In the genomic region with DNA sequence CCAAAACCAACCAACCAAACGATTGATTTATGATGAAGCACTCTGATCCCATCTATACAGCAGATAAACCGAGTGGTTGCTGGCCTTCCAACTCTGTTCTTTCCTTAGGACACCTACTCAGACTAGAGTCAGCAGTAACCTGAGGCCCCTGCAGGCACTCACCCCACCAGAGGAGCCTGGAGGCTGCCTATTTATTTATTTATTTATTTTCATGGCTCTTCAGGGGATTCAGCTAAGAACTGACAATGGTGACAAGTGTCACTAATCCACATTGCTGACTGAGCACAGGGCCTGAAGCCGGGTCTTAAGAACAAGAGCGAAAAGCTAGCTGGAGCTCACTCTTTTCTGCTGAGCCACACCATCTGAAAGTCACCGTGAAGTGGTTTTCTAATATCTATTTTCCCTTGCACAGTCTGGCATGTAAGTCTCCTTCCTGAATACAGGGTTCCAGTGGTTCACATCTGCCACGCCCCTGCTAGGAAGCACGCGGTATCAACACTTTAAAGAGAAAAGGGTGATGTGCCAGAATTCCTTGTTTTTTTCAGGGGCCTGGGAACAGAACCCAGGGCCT, we compare ENCODE assay signal across 11 mouse cellular contexts. TPM values are rescaled to one million over a fixed set of nuclear protein-coding genes. Genes with fewer than 3 reads are reported as not detected.
A peak's percentile ranks its signal among the peaks of the same experiment; 100 is the strongest.
DNase-seq lines count a peak whose midpoint lies in the region; ATAC-seq and TF ChIP-seq lines count a peak whose summit lies in the region.
"Had no signal": no experiment of that assay in that cellular context is flagged by ENCODE, and none has a peak within 500 bp of the region (broad histone marks: within the 10 kb centered on the region; RNA-seq: fewer than 3 reads in every experiment).

No protein-coding gene starts in this region.

- H3K36me3 ChIP-seq in stomach, embryonic 14.5 days (ENCODE audit: control insufficient read depth, insufficient read depth, low read length) = no peaks in the 10 kb centered on the region; the same call in 1 of the 2 replicates
- no peaks in the 10 kb centered on the region for H3K36me3 ChIP-seq in stomach, postnatal 0 days (ENCODE audit: control insufficient read depth, insufficient read depth, low read length)
- H3K36me3 ChIP-seq in embryonic facial prominence, embryonic 14.5 days (ENCODE audit: control insufficient read depth, insufficient read depth, low read length) = no peaks in the 10 kb centered on the region
- H3K36me3 ChIP-seq in hindbrain, embryonic 16.5 days (ENCODE audit: control insufficient read depth, insufficient read depth, low read length) = no peaks in the 10 kb centered on the region
- H3K36me3 ChIP-seq in neural tube, embryonic 13.5 days = peaks cover 11% of the 10 kb centered on the region; the same call in 1 of the 2 replicates

- H3K4me1 ChIP-seq in stomach, embryonic 14.5 days (ENCODE audit: control insufficient read depth, insufficient read depth, low read length) = peaks cover 22% of the 10 kb centered on the region
- H3K4me1 ChIP-seq in stomach, postnatal 0 days (replicated peaks; ENCODE audit: control insufficient read depth, insufficient read depth) = peaks cover 4% of the 10 kb centered on the region; the same call in 1 of the 2 replicates
- H3K4me1 ChIP-seq in embryonic facial prominence, embryonic 14.5 days (ENCODE audit: control insufficient read depth, insufficient read depth, low read length) = peaks cover 13% of the 10 kb centered on the region
- H3K4me1 ChIP-seq in hindbrain, embryonic 16.5 days (ENCODE audit: control insufficient read depth, insufficient read depth, low read depth, low read length) = peaks cover 13% of the 10 kb centered on the region
- peaks cover 39% of the 10 kb centered on the region for H3K4me1 ChIP-seq in neural tube, embryonic 13.5 days (replicated peaks)

- peak overlapping the region; percentile 23; the same call in 1 of the 2 replicates for H3K27ac ChIP-seq in stomach, embryonic 14.5 days (ENCODE audit: low read length)
- H3K27ac ChIP-seq in stomach, postnatal 0 days (replicated peaks) = no peak overlapping the region
- peak overlapping the region; percentile 29; the same call in 1 of the 2 replicates for H3K27ac ChIP-seq in embryonic facial prominence, embryonic 14.5 days (replicated peaks; ENCODE audit: low read depth, low read length)
- peak overlapping the region; percentile 63 for H3K27ac ChIP-seq in hindbrain, embryonic 16.5 days (ENCODE audit: low read depth, low read length)
- peak overlapping the region; percentile 93 for H3K27ac ChIP-seq in neural tube, embryonic 13.5 days (replicated peaks)

- H3K4me2 ChIP-seq in stomach, embryonic 14.5 days (replicated peaks; ENCODE audit: low read depth, low read length) = no peak overlapping the region
- no peak overlapping the region for H3K4me2 ChIP-seq in stomach, postnatal 0 days (replicated peaks; ENCODE audit: low read depth)
- H3K4me2 ChIP-seq in embryonic facial prominence, embryonic 14.5 days (ENCODE audit: low read depth, low read length) = no peak overlapping the region
- peak overlapping the region; percentile 22 for H3K4me2 ChIP-seq in hindbrain, embryonic 16.5 days (ENCODE audit: low read length)
- H3K4me2 ChIP-seq in neural tube, embryonic 13.5 days = peak overlapping the region; percentile 67

- no peak for ATAC-seq in stomach, embryonic 14.5 days (ENCODE audit: insufficient number of reproducible peaks, insufficient read depth, low FRiP score, low read depth)
- no peak for ATAC-seq in stomach, postnatal 0 days (ENCODE audit: low FRiP score, low TSS enrichment)
- ATAC-seq in embryonic facial prominence, embryonic 14.5 days (ENCODE audit: low read depth) = no peak
- no peak for ATAC-seq in hindbrain, embryonic 16.5 days
- ATAC-seq in neural tube, embryonic 13.5 days (ENCODE audit: low read depth) = no peak

- no peak for DNase-seq in stomach, postnatal 0 days (ENCODE audit: low spot score)
- DNase-seq in embryonic facial prominence, embryonic 14.5 days (ENCODE audit: low spot score) = no peak
- no peak for DNase-seq in frontal cortex, postnatal 36 days (ENCODE audit: low spot score in 2 of 2)
- DNase-seq in left cerebral cortex, adult 9 months (ENCODE audit: low spot score in 2 of 2) = no peak
- no peak for DNase-seq in layer of hippocampus, adult 8-10 months (ENCODE audit: low spot score in 2 of 2)
- DNase-seq: adrenal gland, postnatal 36 days; cerebellum, postnatal 14 days had no signal

- TF ChIP-seq EP300 in stomach, postnatal 0 days (optimal IDR thresholded peaks at IDR 0.05) = no peak

- no peak overlapping the region for H3K9ac ChIP-seq in stomach, embryonic 14.5 days (replicated peaks; ENCODE audit: low read depth, low read length)
- no peak overlapping the region for H3K9ac ChIP-seq in stomach, postnatal 0 days (ENCODE audit: low read length)
- no peak overlapping the region for H3K9ac ChIP-seq in embryonic facial prominence, embryonic 14.5 days (ENCODE audit: low read depth, low read length)
- no peak overlapping the region for H3K9ac ChIP-seq in hindbrain, embryonic 16.5 days (ENCODE audit: low read depth, low read length)
- peak overlapping the region; percentile 100; the same call in 1 of the 2 replicates for H3K9ac ChIP-seq in neural tube, embryonic 13.5 days

- no peak overlapping the region for H3K4me3 ChIP-seq in stomach, embryonic 14.5 days (ENCODE audit: low read depth, low read length)
- H3K4me3 ChIP-seq in stomach, postnatal 0 days (ENCODE audit: low read depth, low read length) = no peak overlapping the region
- H3K4me3 ChIP-seq in embryonic facial prominence, embryonic 14.5 days (ENCODE audit: low read depth, low read length) = no peak overlapping the region
- H3K4me3 ChIP-seq in hindbrain, embryonic 16.5 days (ENCODE audit: low read length) = no peak overlapping the region
- H3K4me3 ChIP-seq in neural tube, embryonic 13.5 days = no peak overlapping the region

- 47% methylated on average over 8 of the region's 8 CpGs for WGBS in stomach, embryonic 14.5 days
- WGBS in stomach, postnatal 0 days = 58% methylated on average over 8 of the region's 8 CpGs
- WGBS in embryonic facial prominence, embryonic 14.5 days = 37% methylated on average over 8 of the region's 8 CpGs
- WGBS in hindbrain, embryonic 16.5 days = 45% methylated on average over 8 of the region's 8 CpGs
- WGBS in neural tube, embryonic 13.5 days = 43% methylated on average over 8 of the region's 8 CpGs

- TF ChIP-seq CTCF in stomach, postnatal 0 days (IDR thresholded peaks at IDR 0.05; ENCODE audit: low read depth) = no peak

- H3K9me3 ChIP-seq in stomach, embryonic 14.5 days (ENCODE audit: control insufficient read depth, low read depth, low read length) = no peaks in the 10 kb centered on the region
- H3K9me3 ChIP-seq in stomach, postnatal 0 days (ENCODE audit: control insufficient read depth, low read length) = no peaks in the 10 kb centered on the region
- H3K9me3 ChIP-seq in embryonic facial prominence, embryonic 14.5 days (ENCODE audit: control insufficient read depth, low read length) = no peaks in the 10 kb centered on the region; the same call in 1 of the 2 replicates
- H3K9me3 ChIP-seq in hindbrain, embryonic 16.5 days (ENCODE audit: control insufficient read depth, low read length) = no peaks in the 10 kb centered on the region
- H3K9me3 ChIP-seq in neural tube, embryonic 13.5 days = no peaks in the 10 kb centered on the region

- H3K27me3 ChIP-seq in stomach, embryonic 14.5 days (ENCODE audit: control insufficient read depth, insufficient read depth, low read length) = no peaks in the 10 kb centered on the region
- no peaks in the 10 kb centered on the region for H3K27me3 ChIP-seq in stomach, postnatal 0 days (ENCODE audit: control insufficient read depth, insufficient read depth, low read length)
- H3K27me3 ChIP-seq in embryonic facial prominence, embryonic 14.5 days (replicated peaks; ENCODE audit: control insufficient read depth, insufficient read depth, low read length) = no peaks in the 10 kb centered on the region
- H3K27me3 ChIP-seq in hindbrain, embryonic 16.5 days (replicated peaks; ENCODE audit: control insufficient read depth, insufficient read depth, low read length) = no peaks in the 10 kb centered on the region
- H3K27me3 ChIP-seq in neural tube, embryonic 13.5 days = no peaks in the 10 kb centered on the region

RNA-seq across cellular contexts. Expression of a gene that starts 6.9 kb away (rescaled TPM):
- 64.5 and 86.3 TPM in 2 replicates for polyA plus RNA-seq in stomach, embryonic 14.5 days (2014; fragmentation: Nextera tagmentation; extraction: Ambion mirVana)
- polyA plus RNA-seq in stomach, postnatal 0 days (2015; fragmentation: Nextera tagmentation; extraction: Ambion mirVana) = 23.1 and 23.8 TPM in 2 replicates
- 62.7 and 67.5 TPM in 2 replicates for polyA plus RNA-seq in embryonic facial prominence, embryonic 14.5 days (2014; fragmentation: Nextera tagmentation; extraction: Ambion mirVana)
- 65.4 and 105 TPM in 2 replicates for polyA plus RNA-seq in hindbrain, embryonic 16.5 days (2015; fragmentation: Nextera tagmentation; extraction: Ambion mirVana)
- 161 and 183 TPM in 2 replicates for polyA plus RNA-seq in neural tube, embryonic 13.5 days (2015; fragmentation: Nextera tagmentation; extraction: Ambion mirVana)
- total RNA-seq in layer of hippocampus, adult 8-10 months (2022) = 10 to 100 TPM; 13.5 to 16.0 (median 14.4) TPM
- total RNA-seq: MEL had no signal

Comparison
In these comparisons a context has a peak if more than half of its experiments do, and no peak if none do; other contexts are left out.
1. H3K4me2 ChIP-seq: peak in hindbrain, embryonic 16.5 days (single experiment) and neural tube, embryonic 13.5 days (single experiment); none in stomach, embryonic 14.5 days (single experiment), stomach, postnatal 0 days (single experiment) and embryonic facial prominence, embryonic 14.5 days (single experiment).